Mouse (Mus musculus) midbrain, embryonic 15.5 days (tissue): ENCODE results near the gene Spire2. TPM values are rescaled to one million over a fixed set of nuclear protein-coding genes. Genes with fewer than 3 reads are reported as not detected.

Experiments
- ATAC-seq: fragments of 200-750 bp; cut with Nextera tagmentation; replicated peaks from 2 replicates; pipeline ENCODE4 v1.8.0; 2017; ENCODE audit warnings: moderate TSS enrichment
- H3K27ac ChIP-seq: fragments of 300-500 bp; sonication (generic); 2 replicates; pipeline ENCODE4 v1.5.1; 2015; ENCODE audit warnings: mild to moderate bottlenecking, inconsistent platforms
- H3K27me3 ChIP-seq: fragments of 300-500 bp; sonication (generic); replicated peaks from 2 replicates; pipeline ENCODE4 v1.6.1; 2015; ENCODE audit warnings: inconsistent platforms
- H3K36me3 ChIP-seq: fragments of 300-500 bp; sonication (generic); replicated peaks from 2 replicates; pipeline ENCODE4 v1.6.1; 2015; ENCODE audit warnings: inconsistent platforms
- H3K4me1 ChIP-seq: fragments of 300-500 bp; sonication (generic); 2 replicates; pipeline ENCODE4 v1.6.1; 2015; ENCODE audit warnings: inconsistent platforms
- H3K4me2 ChIP-seq: fragments of 300-500 bp; sonication (generic); 2 replicates; pipeline ENCODE4 v1.6.1; 2015; ENCODE audit warnings: inconsistent platforms, mild to moderate bottlenecking, moderate library complexity
- H3K4me3 ChIP-seq: fragments of 300-500 bp; sonication (generic); 2 replicates; pipeline ENCODE4 v1.5.1; 2015; ENCODE audit warnings: mild to moderate bottlenecking, inconsistent platforms
- H3K9ac ChIP-seq: fragments of 300-500 bp; sonication (generic); 2 replicates; pipeline ENCODE4 v1.6.1; 2015; ENCODE audit warnings: mild to moderate bottlenecking, inconsistent platforms
- H3K9me3 ChIP-seq: fragments of 300-500 bp; sonication (generic); 2 replicates; pipeline ENCODE4 v1.6.1; 2016; ENCODE audit warnings: inconsistent platforms
- WGBS: fragments of 180-500 bp; shearing (Covaris S2); methylation state at CpG from one replicate; pipeline ENCODE4 v1.1.7; 2015; ENCODE audit warnings: mixed read lengths; 5-methylcytosine and 5-hydroxymethylcytosine counted together
- polyA plus RNA-seq: library from polyadenylated mRNA; unstranded; fragments of >200 nt; fragmentation: Nextera tagmentation; extraction: Ambion mirVana; gene quantifications from 2 replicates; pipeline ENCODE4 v1.2.1, GENCODE M21; 2015

Gene Spire2
- polyA plus RNA-seq, 1 experiment from 2014 or later, result 44.0 TPM

DNA sequence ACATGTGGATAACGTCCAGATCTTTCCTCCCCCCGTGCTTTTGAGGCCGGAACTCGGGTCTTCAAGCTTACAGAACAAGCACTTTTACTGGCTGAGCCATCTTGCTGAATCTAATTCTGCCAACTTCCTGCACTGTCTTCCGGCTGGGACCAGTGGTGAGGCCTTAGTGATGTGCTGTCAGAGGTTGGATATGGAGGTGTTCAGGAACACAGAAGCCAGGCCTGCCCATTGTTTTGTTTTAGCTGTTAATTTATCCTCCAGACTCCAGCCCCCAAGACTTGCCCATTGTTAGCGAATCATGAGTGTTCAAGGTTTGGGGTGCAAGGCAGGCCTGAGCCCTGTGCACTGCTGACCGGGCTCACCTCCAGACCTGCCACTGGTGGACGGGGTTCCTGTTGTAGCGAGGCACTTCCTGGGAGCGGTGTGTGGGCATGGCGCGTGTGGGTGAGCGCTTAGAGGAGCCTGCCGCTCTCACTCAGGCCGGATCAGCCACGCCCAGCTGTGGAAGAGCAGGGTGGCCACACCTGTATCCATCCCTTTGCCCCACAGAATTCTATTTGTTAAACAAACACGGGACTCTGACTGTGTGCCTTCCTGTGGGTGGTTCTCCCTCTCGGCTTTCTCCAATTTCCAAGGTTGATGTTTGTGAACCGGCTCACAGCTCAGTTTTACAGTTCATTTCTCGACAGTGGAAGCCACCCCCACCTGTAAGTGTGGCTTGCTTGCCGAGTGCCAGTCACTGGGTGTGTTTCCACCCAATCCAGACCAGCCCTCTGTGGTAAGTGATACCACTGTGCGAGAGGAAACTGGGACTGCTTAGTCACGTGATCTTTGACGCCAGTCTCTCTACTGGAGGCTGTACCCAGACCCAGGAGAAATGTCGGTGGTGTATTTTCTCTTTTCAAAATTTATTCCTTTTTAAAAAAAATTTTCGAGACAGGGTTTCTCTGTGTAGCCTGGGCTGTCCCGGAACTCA, 8.8 kb downstream of the Spire2 start:
- 90% methylated on average over 27 of the region's 27 CpGs for WGBS
- H3K4me3 ChIP-seq, result no peak overlapping the region
- ATAC-seq, result no peak
- H3K4me2 ChIP-seq, result no peak overlapping the region
- H3K9ac ChIP-seq, result no peak overlapping the region
- no peak overlapping the region for H3K27ac ChIP-seq
- 0 out of 2 replicates have a peak, but pooled peaks cover 4% of the 10 kb centered on the region for H3K36me3 ChIP-seq
- H3K9me3 ChIP-seq, result no peaks in the 10 kb centered on the region
- H3K27me3 ChIP-seq, result no peaks in the 10 kb centered on the region
- no peaks in the 10 kb centered on the region for H3K4me1 ChIP-seq

GRCm38 (mm10) chr8:123342253-123342652, 9.7 kb downstream of the Spire2 start:
- 87% methylated on average over 8 of the region's 8 CpGs for WGBS
- H3K36me3 ChIP-seq, result 0 out of 2 replicates have a peak, but pooled peaks cover 4% of the 10 kb centered on the region
- H3K4me1 ChIP-seq, result no peaks in the 10 kb centered on the region
- no peak overlapping the region for H3K4me2 ChIP-seq
- no peak for ATAC-seq
- H3K27ac ChIP-seq, result no peak overlapping the region
- H3K4me3 ChIP-seq, result no peak overlapping the region
- H3K9me3 ChIP-seq, result no peaks in the 10 kb centered on the region
- H3K27me3 ChIP-seq, result no peaks in the 10 kb centered on the region
- H3K9ac ChIP-seq, result no peak overlapping the region

DNA sequence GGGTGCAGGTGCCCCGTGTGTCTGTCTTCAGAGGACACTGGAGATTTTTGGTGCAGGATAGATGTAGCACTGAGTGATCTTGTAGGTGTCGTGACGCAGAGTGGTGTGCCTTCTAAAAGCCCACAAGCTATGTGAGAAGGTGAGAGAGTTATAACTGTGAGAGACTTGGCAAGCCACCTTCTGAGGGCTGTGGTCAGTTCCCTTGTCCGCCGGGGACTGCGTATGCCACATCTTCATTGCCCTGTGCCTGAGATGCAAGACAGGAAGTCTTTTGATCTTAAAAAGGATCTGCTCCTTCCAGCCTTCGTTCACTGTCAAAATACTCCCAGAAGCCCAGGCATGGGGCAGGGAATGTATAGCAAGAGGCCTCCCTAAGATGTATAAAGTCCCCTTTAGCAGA, 10.4 kb downstream of the Spire2 start:
- Histone ChIP-seq H3K4me3 (no peak overlapping the region), H3K27ac (no peak overlapping the region), H3K9ac (no peak overlapping the region), H3K36me3 (0 out of 2 replicates have a peak, but pooled peaks cover 4% of the 10 kb centered on the region), H3K4me2 (no peak overlapping the region), H3K9me3 (no peaks in the 10 kb centered on the region), H3K27me3 (no peaks in the 10 kb centered on the region), H3K4me1 (no peaks in the 10 kb centered on the region)
- no peak for ATAC-seq
- 83% methylated on average over 7 of the region's 7 CpGs for WGBS

- no peak overlapping the region for H3K9ac ChIP-seq
- H3K4me2 ChIP-seq, result no peak overlapping the region
- ATAC-seq, result no peak
- H3K4me1 ChIP-seq, result no peaks in the 10 kb centered on the region
- H3K27me3 ChIP-seq, result no peaks in the 10 kb centered on the region
- no peaks in the 10 kb centered on the region for H3K9me3 ChIP-seq
- no peak overlapping the region for H3K27ac ChIP-seq
- H3K4me3 ChIP-seq, result no peak overlapping the region
- 0 out of 2 replicates have a peak, but pooled peaks cover 4% of the 10 kb centered on the region for H3K36me3 ChIP-seq
- 88% methylated on average over 12 of the region's 12 CpGs for WGBS
These were observed 10.9 kb downstream of the Spire2 start for GRCm38 (mm10) chr8:123343422-123343821.

DNA sequence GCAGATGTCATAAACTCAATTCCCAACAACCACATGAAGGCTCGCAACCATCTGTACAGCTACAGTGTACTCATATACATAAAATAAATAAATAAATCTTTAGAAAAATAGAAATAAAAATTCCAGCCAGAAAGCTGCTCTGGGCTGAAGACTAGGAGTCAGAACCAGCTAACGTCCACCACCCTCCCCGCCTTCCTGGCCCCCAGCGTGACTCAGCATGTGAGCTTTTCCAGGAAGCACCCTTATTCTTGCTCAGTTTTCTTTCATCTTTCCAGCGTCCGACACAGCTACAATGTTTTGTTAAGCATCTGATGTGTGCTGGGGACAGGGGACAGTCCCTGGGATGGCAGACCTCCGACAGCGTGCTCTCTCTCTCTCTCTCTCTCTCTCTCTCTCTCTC, 12.6 kb downstream of the Spire2 start:
- Histone ChIP-seq H3K4me3 (no peak overlapping the region), H3K9ac (no peak overlapping the region), H3K4me1 (0 out of 2 replicates have a peak, but pooled peaks cover 4% of the 10 kb centered on the region), H3K36me3 (0 out of 2 replicates have a peak, but pooled peaks cover 6% of the 10 kb centered on the region), H3K4me2 (no peak overlapping the region), H3K9me3 (no peaks in the 10 kb centered on the region), H3K27ac (no peak overlapping the region), H3K27me3 (no peaks in the 10 kb centered on the region)
- ATAC-seq, result no peak
- 85% methylated on average over 8 of the region's 8 CpGs for WGBS

GRCm38 (mm10) chr8:123345856-123346255, 13.3 kb downstream of the Spire2 start:
- no peak overlapping the region for H3K4me3 ChIP-seq
- H3K27me3 ChIP-seq, result no peaks in the 10 kb centered on the region
- H3K4me1 ChIP-seq, result 0 out of 2 replicates have a peak, but pooled peaks cover 4% of the 10 kb centered on the region
- H3K36me3 ChIP-seq, result 0 out of 2 replicates have a peak, but pooled peaks cover 4% of the 10 kb centered on the region
- no peak overlapping the region for H3K27ac ChIP-seq
- H3K4me2 ChIP-seq, result no peak overlapping the region
- WGBS, result 89% methylated on average over 6 of the region's 6 CpGs
- ATAC-seq, result no peak
- no peaks in the 10 kb centered on the region for H3K9me3 ChIP-seq
- H3K9ac ChIP-seq, result no peak overlapping the region

- ATAC-seq, result no peak
- Histone ChIP-seq H3K9ac (no peak overlapping the region), H3K4me1 (0 out of 2 replicates have a peak, but pooled peaks cover 4% of the 10 kb centered on the region), H3K36me3 (0 out of 2 replicates have a peak, but pooled peaks cover 4% of the 10 kb centered on the region), H3K4me3 (no peak overlapping the region), H3K27ac (no peak overlapping the region), H3K27me3 (no peaks in the 10 kb centered on the region), H3K9me3 (no peaks in the 10 kb centered on the region), H3K4me2 (no peak overlapping the region)
- 89% methylated on average over 2 of the region's 2 CpGs for WGBS
These were observed 14.8 kb downstream of the Spire2 start for GRCm38 (mm10) chr8:123347293-123347692.

DNA sequence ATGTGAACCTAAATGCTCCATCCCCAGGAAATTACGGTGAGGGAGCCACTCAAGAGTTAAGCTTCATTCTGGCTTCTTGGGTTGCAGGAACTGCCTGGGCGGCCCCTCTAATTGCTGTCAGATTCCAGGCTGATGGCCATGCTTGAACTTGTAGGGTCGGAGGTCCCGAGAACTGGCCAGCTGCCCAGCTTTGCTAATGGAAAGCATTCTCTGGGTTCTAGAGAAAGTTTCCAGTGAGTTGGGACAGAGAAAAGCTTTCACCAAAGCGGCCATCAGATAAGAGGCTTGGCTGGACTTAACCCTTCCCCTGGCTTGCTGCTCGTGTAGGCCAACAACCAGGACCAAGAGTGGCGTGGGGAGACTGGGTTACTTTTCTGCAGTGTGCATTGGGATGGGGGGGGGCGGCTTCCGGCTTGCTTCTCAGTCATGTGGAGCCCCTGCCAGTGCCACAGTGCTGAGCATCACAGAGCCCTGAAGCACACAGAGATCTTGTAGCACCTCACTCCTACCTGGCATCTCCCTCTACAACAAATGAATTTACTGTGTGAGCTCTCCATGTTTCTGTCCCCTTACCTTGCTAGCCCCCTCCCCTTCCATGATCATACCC, 15.8 kb downstream of the Spire2 start:
- H3K9ac ChIP-seq, result no peak overlapping the region
- no peaks in the 10 kb centered on the region for H3K27me3 ChIP-seq
- 0 out of 2 replicates have a peak, but pooled peaks cover 4% of the 10 kb centered on the region for H3K36me3 ChIP-seq
- H3K4me1 ChIP-seq, result 0 out of 2 replicates have a peak, but pooled peaks cover 4% of the 10 kb centered on the region
- no peak overlapping the region for H3K27ac ChIP-seq
- no peak for ATAC-seq
- no peak overlapping the region for H3K4me3 ChIP-seq
- WGBS, result 70% methylated on average over 9 of the region's 9 CpGs
- H3K4me2 ChIP-seq, result no peak overlapping the region
- H3K9me3 ChIP-seq, result no peaks in the 10 kb centered on the region

- Histone ChIP-seq H3K9ac (no peak overlapping the region), H3K27me3 (no peaks in the 10 kb centered on the region), H3K4me2 (no peak overlapping the region), H3K36me3 (0 out of 2 replicates have a peak, but pooled peaks cover 4% of the 10 kb centered on the region), H3K4me3 (no peak overlapping the region), H3K9me3 (no peaks in the 10 kb centered on the region), H3K27ac (no peak overlapping the region), H3K4me1 (0 out of 2 replicates have a peak, but pooled peaks cover 4% of the 10 kb centered on the region)
- WGBS, result 80% methylated on average over 4 of the region's 4 CpGs
- ATAC-seq, result no peak
These were observed 16.6 kb downstream of the Spire2 start for GRCm38 (mm10) chr8:123349073-123349472.

- H3K9ac ChIP-seq, result no peak overlapping the region
- H3K4me2 ChIP-seq, result no peak overlapping the region
- WGBS, result 84% methylated on average over 12 of the region's 12 CpGs
- no peak for ATAC-seq
- H3K27ac ChIP-seq, result no peak overlapping the region
- no peaks in the 10 kb centered on the region for H3K9me3 ChIP-seq
- 0 out of 2 replicates have a peak, but pooled peaks cover 4% of the 10 kb centered on the region for H3K36me3 ChIP-seq
- H3K4me1 ChIP-seq, result 0 out of 2 replicates have a peak, but pooled peaks cover 4% of the 10 kb centered on the region
- H3K4me3 ChIP-seq, result no peak overlapping the region
- H3K27me3 ChIP-seq, result no peaks in the 10 kb centered on the region
These were observed 19.6 kb downstream of the Spire2 start for GRCm38 (mm10) chr8:123352118-123352517.

DNA sequence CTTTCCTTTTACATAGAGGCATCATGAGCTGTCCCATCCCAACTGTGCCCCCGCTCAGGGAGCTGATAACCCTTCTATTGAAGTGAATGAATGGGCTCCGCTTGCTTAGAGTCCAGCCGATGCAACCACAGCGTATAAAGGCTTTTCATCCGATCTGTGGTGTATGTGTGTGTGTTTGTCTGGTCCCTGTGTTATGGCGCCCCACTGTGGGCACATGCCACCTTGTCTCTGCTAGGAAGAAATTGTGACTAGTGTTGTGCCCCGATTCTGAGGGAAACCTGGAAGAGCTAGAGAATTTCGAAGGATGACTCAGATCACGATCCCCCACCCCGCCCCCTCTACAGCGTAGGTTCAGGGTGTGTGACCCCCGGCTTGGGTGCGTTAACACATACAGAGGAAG, 20.3 kb downstream of the Spire2 start:
- WGBS, result 39% methylated on average over 13 of the region's 13 CpGs
- no peak for ATAC-seq
- Histone ChIP-seq H3K27ac (no peak overlapping the region), H3K27me3 (no peaks in the 10 kb centered on the region), H3K4me3 (no peak overlapping the region), H3K9me3 (no peaks in the 10 kb centered on the region), H3K4me1 (0 out of 2 replicates have a peak, but pooled peaks cover 4% of the 10 kb centered on the region), H3K4me2 (no peak overlapping the region), H3K36me3 (0 out of 2 replicates have a peak, but pooled peaks cover 7% of the 10 kb centered on the region), H3K9ac (no peak overlapping the region)

- Histone ChIP-seq H3K4me2 (no peak overlapping the region), H3K36me3 (0 out of 2 replicates have a peak, but pooled peaks cover 10% of the 10 kb centered on the region), H3K9me3 (no peaks in the 10 kb centered on the region), H3K9ac (no peak overlapping the region), H3K27ac (no peak overlapping the region), H3K4me3 (no peak overlapping the region), H3K27me3 (no peaks in the 10 kb centered on the region), H3K4me1 (0 out of 2 replicates have a peak, but pooled peaks cover 4% of the 10 kb centered on the region)
- 26% methylated on average over 11 of the region's 11 CpGs for WGBS
- no peak for ATAC-seq
These were observed 20.7 kb downstream of the Spire2 start for GRCm38 (mm10) chr8:123353216-123353615.
